Mouse (Mus musculus) adipocyte (in vitro differentiated cells): ENCODE measurements around the gene Aldh3a2.
"Not testable (repeated sequence)": the region's sequence is repeated elsewhere in the genome, so short reads cannot be mapped to it uniquely, and the experiment has no call there.

Experiments
- DNase-seq: peaks from one replicate; pipeline ENCODE4 v3.0.0-alpha.2; 2016; ENCODE audit warnings: low spot score

Aldh3a2 gene

DNA sequence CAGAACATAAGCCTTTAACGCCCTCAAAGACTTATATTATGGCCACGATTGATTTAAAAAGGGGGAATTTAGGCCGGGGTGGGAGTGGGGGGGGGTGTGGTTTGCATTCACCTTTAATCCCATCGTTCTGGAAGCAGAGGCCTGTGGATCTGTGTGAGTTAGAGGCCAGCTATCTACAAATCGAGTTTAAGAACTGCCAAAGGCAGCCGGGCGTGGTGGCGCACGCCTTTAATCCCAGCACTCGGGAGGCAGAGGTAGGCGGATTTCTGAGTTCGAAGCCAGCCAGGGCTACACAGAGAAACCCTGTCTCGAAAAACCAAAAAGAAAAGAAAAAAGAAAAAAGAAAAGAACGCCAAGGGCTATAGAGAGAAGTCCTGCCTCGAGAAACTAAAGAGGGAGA lies 93.8 kb downstream of the Aldh3a2 start:
- DNase-seq = not testable (repeated sequence)
